Mouse (Mus musculus) lung, postnatal 0 days (tissue): ENCODE results near the gene Uspl1.

Experiments
- CTCF ChIP-seq: IDR thresholded peaks from 2 replicates; pipeline ENCODE4 v1.5.1; 2016; ENCODE audit warnings: antibody characterized with exemption, mild to moderate bottlenecking
- EP300 ChIP-seq: IDR thresholded peaks from 2 replicates; pipeline ENCODE4 v1.6.1; 2016; ENCODE audit warnings: antibody characterized with exemption, mild to moderate bottlenecking, control low read depth

DNA sequence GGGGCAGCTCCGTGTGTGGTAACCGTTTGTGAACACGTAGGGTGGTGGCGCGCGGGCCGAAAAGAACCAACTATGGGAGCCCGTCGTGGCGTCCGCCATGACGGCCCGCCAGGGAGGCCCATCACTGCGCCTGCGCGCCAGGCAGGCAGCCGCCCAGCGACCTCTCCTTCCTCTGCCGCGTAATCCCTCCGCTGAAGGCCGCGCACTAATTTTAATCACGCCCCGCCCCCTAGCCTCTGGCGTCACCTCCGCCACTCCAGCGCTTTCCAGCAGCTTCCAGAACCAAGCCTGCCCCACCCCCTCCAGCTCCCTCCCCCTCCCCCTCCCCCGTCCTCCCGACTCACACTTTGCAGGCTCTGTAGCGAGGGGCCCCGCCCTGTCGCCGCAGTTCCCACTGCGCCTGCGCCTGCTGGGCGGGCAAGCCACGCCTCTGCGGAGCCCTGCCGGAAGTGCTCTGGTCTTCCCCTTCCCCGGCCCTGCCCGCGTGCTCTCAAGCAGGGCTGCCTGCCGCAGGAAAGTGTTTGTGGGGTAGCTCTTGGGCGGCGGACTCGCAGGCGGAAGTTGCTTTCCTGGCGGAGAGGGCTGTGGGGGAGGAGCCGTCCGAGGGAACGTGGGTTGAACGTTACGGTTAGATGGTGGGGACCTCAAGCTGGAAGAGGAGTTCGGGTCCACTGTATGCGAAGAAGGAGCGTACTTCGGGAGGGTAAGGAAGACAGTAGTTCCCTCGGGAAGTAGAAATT, at the start of gene Uspl1, which contains the start of gene Hmgb1:
- TF ChIP-seq CTCF (no peak; the same call in 1 of the 2 replicates), EP300 (peak; percentile 4; the same call in 1 of the 2 replicates)
